Mouse (Mus musculus) liver, embryonic 14.5 days (tissue): ENCODE data around the gene Lfng. TPM values are rescaled to one million over a fixed set of nuclear protein-coding genes. Genes with fewer than 3 reads are reported as not detected.

ENCODE experiments used
- ATAC-seq: fragments of 200-750 bp; cut with Nextera tagmentation; 2 replicates; pipeline ENCODE4 v1.8.0; 2017; ENCODE audit warnings: moderate number of reproducible peaks, mild to moderate bottlenecking, moderate library complexity; ENCODE audit not compliant: insufficient read depth
- DNase-seq, 3 experiments: peaks; one replicate each; pipeline ENCODE4 v3.0.0-alpha.2; 2012 to 2013; ENCODE audit warnings: low read depth in 3 of 3, low spot score in 3 of 3
- H3K27ac ChIP-seq: fragments of 300-500 bp; sonication (generic); 2 replicates; pipeline ENCODE4 v1.5.1; 2014; ENCODE audit warnings: moderate library complexity, mild to moderate bottlenecking, control low read depth, inconsistent platforms
- H3K27me3 ChIP-seq: fragments of 300-500 bp; sonication (generic); 2 replicates; pipeline ENCODE4 v1.6.1; 2014; ENCODE audit warnings: mild to moderate bottlenecking, low read length, moderate library complexity; ENCODE audit not compliant: control insufficient read depth, insufficient read depth
- H3K36me3 ChIP-seq: fragments of 300-500 bp; sonication (generic); replicated peaks from 2 replicates; pipeline ENCODE4 v1.6.1; 2014; ENCODE audit warnings: low read depth; ENCODE audit not compliant: control insufficient read depth, insufficient read depth
- H3K4me1 ChIP-seq, 2 experiments: fragments of 200-500 bp in 1 of 2; fragments of 300-500 bp in 1 of 2; sonication (generic) in 1 of 2; replicated peaks; 2 replicates each; pipeline ENCODE4 v1.6.1; 2012 to 2014; ENCODE audit warnings: antibody characterized with exemption in 1 of 2, inconsistent platforms in 1 of 2, low read length in 1 of 2; ENCODE audit not compliant: control insufficient read depth in 2 of 2, insufficient read depth in 2 of 2
- H3K4me2 ChIP-seq: fragments of 300-500 bp; sonication (generic); 2 replicates; pipeline ENCODE4 v1.6.1; 2014; ENCODE audit warnings: low read depth, mild to moderate bottlenecking, control low read depth, moderate library complexity
- H3K4me3 ChIP-seq, 2 experiments: fragments of 200-500 bp in 1 of 2; fragments of 300-500 bp in 1 of 2; sonication (generic) in 1 of 2; 2 replicates each; pipeline ENCODE4 v1.5.1; 2012 to 2014; ENCODE audit warnings: low read depth in 2 of 2, low read length in 2 of 2, mild to moderate bottlenecking in 2 of 2, control low read depth in 1 of 2, inconsistent platforms in 1 of 2, moderate library complexity in 1 of 2; ENCODE audit not compliant: insufficient read depth in 1 of 2
- H3K9ac ChIP-seq: fragments of 300-500 bp; sonication (generic); replicated peaks from 2 replicates; pipeline ENCODE4 v1.6.1; 2014; ENCODE audit warnings: mild to moderate bottlenecking, control low read depth, moderate library complexity
- H3K9me3 ChIP-seq: fragments of 300-500 bp; sonication (generic); 2 replicates; pipeline ENCODE4 v1.6.1; 2016; ENCODE audit warnings: low read length, mixed read lengths; ENCODE audit not compliant: control insufficient read depth
- CTCF ChIP-seq: IDR thresholded peaks from 2 replicates; pipeline ENCODE4 v1.5.1; 2016; ENCODE audit warnings: antibody characterized with exemption, low read depth, control low read depth
- EP300 ChIP-seq: IDR thresholded peaks from 2 replicates; pipeline ENCODE4 v1.6.1; 2016; ENCODE audit warnings: antibody characterized with exemption, low read depth
- WGBS: fragments of 180-500 bp; shearing (Covaris S2); extraction: QIAGEN DNeasy Blood & Tissue Kit; methylation state at CpG from one replicate; pipeline ENCODE4 v1.1.7; 2014; ENCODE audit not compliant: insufficient replicate concordance; 5-methylcytosine and 5-hydroxymethylcytosine counted together
- polyA plus RNA-seq, 2 experiments: library from polyadenylated mRNA; depleted of rRNA in 1 of 2; stranded (reverse) in 1 of 2; unstranded in 1 of 2; fragments of >200 nt; fragmentation: Nextera tagmentation in 1 of 2; extraction: Ambion mirVana in 1 of 2; gene quantifications; 2 replicates each; pipeline versions ENCODE4 v1.2.1 to v1.2.3; 2012 to 2014

The Lfng gene
- polyA plus RNA-seq, 2 experiments: 9.9 to 12.1 TPM

GRCm38 (mm10) chr5:140619151-140619771 is 12.1 kb downstream of the Lfng start:
- ATAC-seq (peak; percentile 31; the same call in 1 of the 2 replicates), DNase-seq (peak; percentile 59 to 60 (median 60))
- H3K27ac ChIP-seq: no peak overlapping the region
- no peak overlapping the region for H3K4me2 ChIP-seq
- no peak overlapping the region for H3K4me3 ChIP-seq
- TF ChIP-seq CTCF: peak; percentile 92
- TF ChIP-seq EP300: no peak
- no peaks in the 10 kb centered on the region for H3K9me3 ChIP-seq
- H3K4me1 ChIP-seq: peaks cover 22 to 26% of the 10 kb centered on the region in 2 experiments
- H3K9ac ChIP-seq: no peak overlapping the region
- WGBS: 15% methylated on average over 6 of the region's 6 CpGs
- peaks cover 4% of the 10 kb centered on the region; the same call in 1 of the 2 replicates for H3K36me3 ChIP-seq
- H3K27me3 ChIP-seq: no peaks in the 10 kb centered on the region

- Histone ChIP-seq H3K4me1 (peaks cover 13 to 21% of the 10 kb centered on the region in 2 experiments), H3K27me3 (no peaks in the 10 kb centered on the region), H3K27ac (no peak overlapping the region), H3K4me2 (no peak overlapping the region), H3K4me3 (no peak overlapping the region), H3K9me3 (no peaks in the 10 kb centered on the region), H3K9ac (no peak overlapping the region), H3K36me3 (no peaks in the 10 kb centered on the region)
- 40% methylated on average over 7 of the region's 7 CpGs for WGBS
- ATAC-seq: no peak
- TF ChIP-seq CTCF: no peak
- no peak for TF ChIP-seq EP300
- DNase-seq: no peak
Observed at GRCm38 (mm10) chr5:140619895-140620736, 13.0 kb downstream of the Lfng start.

GRCm38 (mm10) chr5:140621092-140621491 is 14.0 kb downstream of the Lfng start:
- Histone ChIP-seq H3K27me3 (no peaks in the 10 kb centered on the region), H3K4me3 (no peak overlapping the region), H3K36me3 (no peaks in the 10 kb centered on the region), H3K27ac (no peak overlapping the region), H3K9me3 (no peaks in the 10 kb centered on the region), H3K9ac (no peak overlapping the region), H3K4me2 (no peak overlapping the region), H3K4me1 (peaks cover 6 to 13% of the 10 kb centered on the region in 2 experiments)
- WGBS: 60% methylated on average over 9 of the region's 9 CpGs
- DNase-seq: no peak
- ATAC-seq: no peak
- TF ChIP-seq CTCF (no peak), EP300 (no peak)

GRCm38 (mm10) chr5:140621517-140621916 is 14.4 kb downstream of the Lfng start:
- H3K27ac ChIP-seq: no peak overlapping the region
- no peaks in the 10 kb centered on the region for H3K9me3 ChIP-seq
- TF ChIP-seq EP300 (no peak), CTCF (peak; percentile 12; the same call in 1 of the 2 replicates)
- H3K9ac ChIP-seq: no peak overlapping the region
- H3K4me3 ChIP-seq: no peak overlapping the region
- H3K4me1 ChIP-seq: peaks cover 1 to 9% of the 10 kb centered on the region in 2 experiments; a peak in 3 of 4 replicates
- H3K27me3 ChIP-seq: no peaks in the 10 kb centered on the region
- no peak overlapping the region for H3K4me2 ChIP-seq
- 65% methylated on average over 10 of the region's 10 CpGs for WGBS
- H3K36me3 ChIP-seq: no peaks in the 10 kb centered on the region
- DNase-seq: no peak
- ATAC-seq: no peak
